Mouse (Mus musculus) leukemia stem cell, adult 10-12 weeks (primary cell): ENCODE data around the gene Fer1l4. TPM values are rescaled to one million over a fixed set of nuclear protein-coding genes. Genes with fewer than 3 reads are reported as not detected.

ENCODE experiments used
- polyA plus RNA-seq: library from polyadenylated mRNA; stranded (reverse); fragments of >175 nt; gene quantifications from 2 replicates; pipeline ENCODE4 v1.2.3, GENCODE M21; 2012; ENCODE audit warnings: low replicate concordance

Gene Fer1l4
- 0.24 and 0.41 TPM in 2 replicates for polyA plus RNA-seq

GRCm38 (mm10) chr2:156052816-156053215 is at the start of gene Fer1l4:
Fer1l4 (minus strand) TSS chr2:156052947.

GRCm38 (mm10) chr2:156065099-156066041 is 12.6 kb upstream of the Fer1l4 start, which contains the start of gene Spag4:
Spag4 (plus strand) TSS chr2:156065175.

GRCm38 (mm10) chr2:156007888-156008532 is 44.7 kb downstream of the Fer1l4 start, which contains the start of the genes 6430550D23Rik and Ergic3:
6430550D23Rik (minus strand) TSS chr2:156007977.
Ergic3 (plus strand) TSS chr2:156008045.

Other genes starting within 250 kb of the Fer1l4 start
- 34.6 and 39.0 TPM in 2 replicates for gene BC029722, start 233.5 kb downstream of the Fer1l4 start, polyA plus RNA-seq
- gene Eif6, start 226.0 kb downstream of the Fer1l4 start, polyA plus RNA-seq: 525 and 574 TPM in 2 replicates
- gene Fam83c, start 218.1 kb downstream of the Fer1l4 start, polyA plus RNA-seq: not detected in 2 replicates
- 1.9 and 2.0 TPM in 2 replicates for gene Uqcc1, start 122.6 kb downstream of the Fer1l4 start, polyA plus RNA-seq
- gene Gm15557, start 112.2 kb downstream of the Fer1l4 start, polyA plus RNA-seq: 0.25 TPM in 1 of 2 replicates, not detected in the other
- 0.31 and 0.70 TPM in 2 replicates for gene Gdf5, start 107.6 kb downstream of the Fer1l4 start, polyA plus RNA-seq
- 13.3 and 14.7 TPM in 2 replicates for gene Cep250, start 96.5 kb downstream of the Fer1l4 start, polyA plus RNA-seq
- 0.34 and 0.60 TPM in 2 replicates for gene 6430550D23Rik, start 45.0 kb downstream of the Fer1l4 start, polyA plus RNA-seq
- 23.3 and 34.1 TPM in 2 replicates for gene Ergic3, start 44.9 kb downstream of the Fer1l4 start, polyA plus RNA-seq
- gene Spag4, start 12.2 kb upstream of the Fer1l4 start, polyA plus RNA-seq: 3.1 and 3.3 TPM in 2 replicates
- 16.5 and 29.2 TPM in 2 replicates for gene Cpne1, start 59.0 kb upstream of the Fer1l4 start, polyA plus RNA-seq
- gene Rbm12, start 59.0 kb upstream of the Fer1l4 start, polyA plus RNA-seq: 6.2 and 8.1 TPM in 2 replicates
- 0.68 TPM in 1 of 2 replicates, not detected in the other for gene Gm28036, start 74.1 kb upstream of the Fer1l4 start, polyA plus RNA-seq
- gene Romo1, start 91.1 kb upstream of the Fer1l4 start, polyA plus RNA-seq: 105 and 200 TPM in 2 replicates
- gene Nfs1, start 91.2 kb upstream of the Fer1l4 start, polyA plus RNA-seq: 36.7 and 38.3 TPM in 2 replicates
- 221 and 282 TPM in 2 replicates for gene Rbm39, start 127.3 kb upstream of the Fer1l4 start, polyA plus RNA-seq
- gene Phf20, start 143.5 kb upstream of the Fer1l4 start, polyA plus RNA-seq: 23.0 and 27.4 TPM in 2 replicates